Mouse (Mus musculus) urinary bladder, postnatal 36 days (tissue): ENCODE measurements around the gene Tagap.
"Not testable (repeated sequence)": the region's sequence is repeated elsewhere in the genome, so short reads cannot be mapped to it uniquely, and the experiment has no call there.

Experiments used
- DNase-seq, 2 experiments: peaks; one replicate each; pipeline ENCODE4 v3.0.0; 2022; ENCODE audit warnings: low spot score in 2 of 2, mixed read lengths in 1 of 2

Gene Tagap

GRCm38 (mm10) chr17:7915791-7916190, 10.0 kb upstream of the Tagap start:
- DNase-seq = no peak

DNA sequence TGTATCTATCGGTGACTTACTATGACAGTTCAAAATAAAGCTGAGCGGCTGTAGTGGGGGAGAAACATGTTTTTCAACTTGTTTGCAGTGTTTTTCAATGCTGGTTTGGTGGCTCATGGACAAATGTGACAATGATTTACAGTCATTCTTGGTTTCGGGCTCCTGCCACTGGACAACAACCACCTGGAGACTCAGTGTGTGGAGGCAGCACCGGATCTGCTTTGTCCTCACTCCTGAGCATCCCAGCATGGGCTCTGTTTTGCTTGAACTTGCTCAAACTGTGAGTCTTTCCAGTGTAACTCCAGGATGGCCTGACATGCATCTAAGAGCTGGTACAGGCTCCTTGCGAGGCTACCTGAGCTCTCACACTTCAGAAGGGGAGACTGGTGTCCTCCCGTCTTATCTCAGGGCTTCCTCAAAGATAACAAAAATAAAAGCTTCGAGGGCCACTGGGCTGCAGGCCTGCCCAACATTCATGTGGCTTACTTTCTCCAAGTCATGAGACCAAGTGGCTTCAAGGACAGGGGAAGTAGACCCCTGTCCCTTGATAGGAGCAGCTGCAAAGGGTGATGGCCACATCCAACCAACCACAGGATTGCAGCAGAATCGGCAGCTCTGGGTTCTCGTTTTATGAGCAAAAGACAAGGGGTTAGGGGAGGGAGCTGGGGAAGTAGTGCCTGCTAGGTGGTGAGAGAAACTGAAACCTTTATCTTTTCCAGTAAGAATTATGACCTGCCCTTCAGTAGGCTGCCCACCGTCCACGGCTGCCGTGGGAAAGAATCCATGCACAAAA, 8.8 kb upstream of the Tagap start:
- DNase-seq = no peak

DNA sequence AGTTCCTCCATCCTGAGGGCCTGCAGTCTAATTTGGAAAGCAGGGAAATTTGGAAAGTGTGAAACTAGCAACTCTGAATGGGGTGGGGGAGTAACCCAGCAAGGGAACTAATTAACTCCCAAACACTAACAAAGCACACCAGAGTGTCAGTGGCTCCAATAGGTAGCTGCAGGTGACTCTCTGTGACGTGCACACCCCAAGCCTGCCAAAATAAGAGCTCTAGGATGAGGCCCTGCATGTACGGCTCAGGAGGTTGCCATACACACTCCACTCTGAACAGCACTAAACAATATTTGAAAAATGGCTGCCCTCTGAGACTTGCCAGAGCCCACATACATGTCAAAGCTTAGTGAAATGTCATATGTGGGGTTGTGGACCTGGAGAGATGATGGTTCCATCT, 7.4 kb upstream of the Tagap start:
- no peak for DNase-seq

- no peak for DNase-seq
Measured at GRCm38 (mm10) chr17:7919209-7919608, 6.6 kb upstream of the Tagap start.

- no peak for DNase-seq
Measured at GRCm38 (mm10) chr17:7922564-7922963, 3.2 kb upstream of the Tagap start.

DNA sequence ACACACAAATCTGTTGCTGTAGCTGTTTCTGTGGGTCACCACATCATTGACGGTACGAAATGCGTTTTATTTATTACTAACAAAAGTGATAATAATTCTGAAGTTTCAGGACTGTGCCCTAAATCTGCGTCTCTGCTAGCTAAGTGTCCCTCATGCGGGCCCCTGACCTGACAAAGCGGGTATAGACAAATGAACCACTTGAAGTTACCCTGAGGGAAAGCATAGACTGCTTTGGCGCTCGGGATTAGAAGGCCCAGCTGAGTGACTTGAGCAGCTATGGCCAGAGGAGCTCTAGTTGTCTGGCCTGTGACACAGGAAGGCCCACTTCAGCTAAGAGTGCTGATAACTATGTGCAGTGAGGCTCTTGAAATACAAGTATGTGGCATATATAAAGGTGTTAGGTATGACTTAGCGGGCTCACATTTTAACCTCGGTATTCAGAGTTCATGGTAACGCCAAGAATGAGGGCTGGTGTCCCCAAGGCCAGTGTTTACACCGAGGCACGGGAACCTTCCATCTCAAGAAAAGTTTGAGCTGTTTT, 1.5 kb upstream of the Tagap start:
- no peak for DNase-seq

- peak; percentile 63 to 67 for DNase-seq
Measured at GRCm38 (mm10) chr17:7927582-7928535, 2.1 kb downstream of the Tagap start.

DNA sequence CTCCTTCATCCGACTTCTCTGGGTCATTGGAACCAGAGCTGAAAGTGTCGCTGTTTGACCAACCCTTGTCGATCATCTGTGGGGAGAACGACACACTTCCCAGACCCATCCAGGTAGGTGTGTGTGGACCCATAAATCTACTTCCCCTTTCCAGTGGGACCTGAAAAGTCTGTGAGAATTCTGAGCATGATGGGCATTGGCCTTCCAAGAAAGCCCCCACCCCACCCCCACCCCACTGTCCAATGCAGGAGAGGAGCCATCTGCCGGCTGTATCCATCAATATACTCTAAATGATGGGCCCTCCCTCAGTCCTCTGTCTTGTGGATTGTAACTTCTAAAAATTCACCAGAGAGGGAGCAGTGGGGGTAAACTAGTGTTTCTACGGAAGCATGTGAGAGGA, 2.9 kb downstream of the Tagap start:
- no peak for DNase-seq

DNA sequence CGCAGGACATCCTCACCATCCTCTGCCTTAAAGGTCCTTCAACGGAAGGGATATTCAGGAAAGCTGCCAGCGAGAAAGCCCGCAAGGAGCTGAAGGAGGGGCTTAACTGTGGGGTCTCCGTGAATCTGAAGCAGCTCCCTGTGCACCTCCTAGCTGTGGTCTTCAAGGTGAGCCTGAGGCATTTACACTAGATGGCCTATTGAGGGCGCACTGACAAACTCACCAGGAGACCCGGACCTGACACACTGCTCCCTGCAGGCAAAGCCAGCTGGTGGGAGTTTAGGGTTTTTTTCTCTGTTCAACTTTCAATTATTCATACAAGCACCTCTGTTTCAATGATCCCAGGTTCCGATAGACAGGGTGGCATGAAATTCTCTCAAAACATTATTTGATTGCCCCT, 3.5 kb downstream of the Tagap start:
- DNase-seq = no peak

DNA sequence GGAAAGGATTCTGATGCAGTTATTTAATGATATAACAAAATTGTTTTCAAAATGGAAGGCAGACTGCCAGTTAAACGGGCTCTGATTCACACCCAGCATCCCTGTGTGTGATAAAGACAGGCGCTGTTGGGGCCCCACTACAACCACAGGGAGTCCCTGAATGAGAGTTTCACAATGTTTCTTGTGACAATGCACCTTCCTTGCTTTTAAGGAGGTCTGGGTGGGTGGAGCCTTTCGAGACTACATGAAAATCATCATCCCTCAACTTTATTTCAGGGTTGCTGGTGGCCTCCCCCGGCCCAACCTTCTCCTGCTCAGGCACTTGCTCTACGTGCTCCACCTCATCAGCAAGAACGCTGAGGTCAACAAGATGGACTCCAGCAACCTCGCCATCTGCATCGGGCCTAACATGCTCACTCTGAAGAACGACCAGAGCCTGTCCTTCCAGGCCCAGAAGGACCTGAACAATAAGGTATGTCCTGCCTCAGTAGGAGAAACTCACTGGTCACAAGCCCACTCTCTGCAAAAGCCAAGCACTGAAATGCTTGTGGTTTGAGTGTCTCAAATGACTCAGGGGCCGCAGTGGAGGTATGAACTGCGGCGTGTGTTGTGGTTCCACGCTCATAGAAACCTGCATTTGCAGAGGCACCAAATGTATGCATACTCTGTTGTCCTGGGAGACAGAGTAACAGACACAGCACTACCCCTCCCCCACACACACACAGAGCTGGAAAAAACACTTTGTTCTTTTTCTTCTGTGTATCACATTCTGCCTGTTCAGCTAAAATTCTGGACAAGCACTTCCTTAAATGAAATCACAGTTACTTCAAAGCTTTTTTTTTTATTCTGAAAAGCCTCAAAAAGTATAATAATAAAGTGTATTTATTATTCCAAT, 5.5 kb downstream of the Tagap start:
- no peak for DNase-seq

DNA sequence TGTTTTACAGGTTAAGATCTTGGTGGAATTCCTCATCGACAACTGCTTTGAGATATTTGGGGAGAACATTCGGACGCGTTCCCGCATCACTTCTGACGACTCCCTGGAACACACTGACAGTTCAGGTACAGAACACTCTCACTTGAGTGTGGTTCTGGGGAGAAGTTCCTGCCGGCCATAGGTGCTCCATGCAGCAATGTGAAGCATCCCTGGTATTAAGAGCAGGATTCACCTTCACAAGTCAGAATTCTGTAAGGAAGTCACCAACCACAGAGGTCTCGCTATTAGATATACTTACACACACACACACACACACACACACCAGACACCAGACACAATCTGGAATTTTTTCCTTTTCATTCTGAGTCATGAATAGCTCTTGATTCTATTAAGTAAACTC, 6.3 kb downstream of the Tagap start:
- not testable (repeated sequence) for DNase-seq

DNA sequence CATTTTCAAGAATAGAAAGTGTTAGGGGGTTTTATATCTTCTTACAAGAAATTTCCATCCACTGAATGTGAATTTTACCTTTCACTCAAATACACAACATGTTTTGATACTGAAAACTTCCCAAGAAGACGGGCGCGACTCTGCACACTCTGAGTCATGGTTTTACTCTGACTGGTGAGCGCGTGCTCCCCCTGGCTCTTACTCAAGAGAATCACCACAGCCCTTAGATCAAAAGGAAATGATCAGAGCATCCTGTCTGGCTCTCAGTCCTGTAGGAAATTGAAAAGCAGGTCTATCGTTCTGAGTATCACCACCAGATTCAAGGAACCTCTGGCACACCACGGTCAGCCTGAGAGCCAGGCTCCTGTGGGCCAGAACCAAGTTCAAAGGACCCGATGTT, 13.8 kb downstream of the Tagap start:
- DNase-seq = peak in 1 of 2 experiments; percentile 52

GRCm38 (mm10) chr17:7945117-7946052, 19.6 kb downstream of the Tagap start, which contains the start of gene Rsph3a:
Gene Rsph3a, plus strand, starts transcription at chr17:7945614.
- DNase-seq = peak; percentile 77 to 86

GRCm38 (mm10) chr17:7946053-7946627, 20.3 kb downstream of the Tagap start:
- DNase-seq = not testable (repeated sequence)

DNA sequence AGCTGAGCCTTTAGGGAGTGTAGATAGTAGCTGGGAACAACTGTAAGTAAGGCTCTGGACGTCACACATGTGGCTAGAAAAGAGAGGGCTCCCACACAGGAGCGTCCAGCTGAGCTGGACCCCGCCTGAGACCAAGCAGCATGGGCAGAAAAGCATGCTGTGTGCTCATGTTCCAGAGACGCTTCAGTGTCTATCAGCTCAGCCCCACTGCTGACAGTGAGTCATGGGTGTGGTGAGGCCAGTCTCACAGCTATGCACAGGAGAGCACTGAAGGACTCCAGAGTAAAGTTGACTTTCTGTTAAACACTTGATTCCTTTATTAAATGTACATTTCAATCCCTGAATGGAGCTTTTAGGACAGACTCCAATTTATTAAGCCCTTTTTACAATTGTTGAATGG, 25.5 kb downstream of the Tagap start:
- DNase-seq = not testable (repeated sequence)

DNA sequence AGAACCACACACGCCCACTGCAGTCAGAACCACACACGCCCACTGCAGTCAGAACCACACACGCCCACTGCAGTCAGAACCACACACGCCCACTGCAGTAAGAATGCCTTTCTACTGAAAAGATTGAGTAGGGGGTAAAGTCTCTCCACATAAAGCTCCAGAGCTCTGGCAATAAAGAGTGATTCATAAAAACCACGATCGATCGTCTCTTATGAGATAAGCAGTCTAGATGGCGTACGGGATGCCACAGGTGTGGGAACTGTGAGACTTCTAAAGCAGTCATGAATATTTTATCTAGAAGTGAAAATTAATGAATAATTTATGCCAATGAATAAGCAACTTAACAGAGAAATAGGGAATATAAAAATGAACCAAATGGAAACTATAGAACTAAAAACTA, 31.4 kb downstream of the Tagap start:
- not testable (repeated sequence) for DNase-seq

DNA sequence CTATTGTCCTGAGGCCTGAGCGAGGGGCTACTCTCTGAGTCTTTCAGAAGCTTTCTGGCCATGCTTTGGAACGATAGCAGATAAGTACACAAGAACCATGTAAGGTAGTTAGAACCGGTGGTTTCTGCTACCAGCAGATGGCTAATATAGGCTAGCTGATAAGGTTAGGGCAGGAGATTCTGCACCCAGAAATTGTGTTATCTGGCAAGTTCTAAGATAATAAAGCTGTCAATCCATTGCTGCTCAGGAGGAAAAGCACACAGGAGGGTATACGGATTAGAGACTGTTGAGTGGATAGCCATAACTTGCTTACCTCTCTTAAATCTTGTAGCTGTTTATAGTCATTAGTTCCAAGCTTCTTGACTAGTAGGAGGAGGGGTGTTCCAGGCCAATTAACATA, 37.5 kb downstream of the Tagap start:
- DNase-seq = not testable (repeated sequence)

- not testable (repeated sequence) for DNase-seq
Measured at GRCm38 (mm10) chr17:7964398-7964797, 38.6 kb downstream of the Tagap start.

DNA sequence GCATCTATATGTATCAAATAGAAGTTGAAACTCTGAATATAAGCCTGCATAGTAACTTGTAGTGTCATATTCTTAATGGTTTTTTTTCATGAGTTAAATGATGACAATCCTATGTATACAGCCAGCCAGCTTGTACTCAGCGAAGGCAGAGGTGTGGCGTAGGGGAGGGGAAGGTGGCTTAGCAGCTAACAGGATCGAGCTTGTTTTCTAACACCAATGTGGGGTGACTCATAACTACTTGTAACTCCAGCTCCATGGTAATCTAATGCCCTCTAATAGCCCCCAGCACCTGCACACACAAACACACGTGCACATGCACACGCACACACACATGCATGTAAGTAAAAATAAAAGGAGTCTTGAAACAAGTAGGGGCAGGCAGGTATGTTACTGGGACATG, 42.7 kb downstream of the Tagap start:
- peak in 1 of 2 experiments; percentile 17 for DNase-seq

DNA sequence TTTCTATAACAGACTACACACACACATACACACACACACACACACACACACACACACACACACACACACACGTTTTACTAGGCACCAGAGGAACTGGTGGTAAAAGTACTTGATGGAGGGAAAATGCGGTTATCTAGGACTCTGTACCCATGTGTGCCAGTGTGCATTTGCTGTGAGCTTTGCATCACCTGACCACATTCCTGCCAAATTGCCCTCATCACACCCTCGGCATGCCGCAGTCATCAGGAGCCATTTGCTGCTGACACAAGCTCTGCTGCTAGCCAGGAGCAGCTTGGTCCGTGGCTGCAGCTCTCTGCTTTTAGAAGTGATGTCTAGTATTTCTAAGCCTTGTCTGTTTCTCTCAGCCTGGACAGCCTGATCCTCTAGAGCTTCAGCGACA, 44.0 kb downstream of the Tagap start:
- not testable (repeated sequence) for DNase-seq
